Comparison of ENCODE assay signal across 8 mouse cellular contexts in the genomic region with DNA sequence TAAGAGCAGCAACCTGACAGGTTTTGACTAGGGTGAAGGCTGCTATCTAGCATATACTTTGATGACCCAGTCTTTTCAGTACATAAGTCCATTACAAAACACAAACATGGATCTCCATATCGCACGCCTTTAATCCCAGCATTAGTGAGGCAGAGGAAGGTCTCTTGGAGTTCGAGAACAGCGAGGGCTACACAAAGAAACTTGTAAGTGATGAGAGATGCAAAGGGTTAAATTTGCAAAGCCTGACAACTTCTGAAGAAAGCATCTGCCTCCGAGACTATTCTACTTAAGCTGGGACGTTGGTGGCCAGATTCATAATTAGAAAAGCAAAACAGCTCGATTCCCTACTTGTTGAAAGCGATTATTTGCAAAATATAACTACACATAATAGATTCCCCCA. TPM values are rescaled to one million over a fixed set of nuclear protein-coding genes. Genes with fewer than 3 reads are reported as not detected.
A peak's percentile ranks its signal among the peaks of the same experiment; 100 is the strongest.
DNase-seq lines count a peak whose midpoint lies in the region; ATAC-seq and TF ChIP-seq lines count a peak whose summit lies in the region.

No protein-coding gene starts in this region.

- intact Hi-C loops in heart, postnatal 25 days (cut with DNase I), result loop anchor here (1.0 to 10.0 kb wide), 3 partner anchors 31 to 324 kb away; a partner anchor contains a TSS
- intact Hi-C loops in left cerebral cortex, postnatal 36 days (cut with DNase I), result loop anchor here (1.0 kb wide), 1 partner anchor 30 kb away; a partner anchor contains a TSS

- peak overlapping the region; percentile 77 for H3K4me3 ChIP-seq in heart, embryonic 12.5 days
- H3K4me3 ChIP-seq in MEL (ENCODE audit: control insufficient read depth in 1 of 2, insufficient read depth in 1 of 2, low read depth in 2 of 2, low read length in 2 of 2), result peak overlapping the region in 1 of 2 experiments; percentile 16; a peak in 1 of 4 replicates
- peak overlapping the region; percentile 69 for H3K4me3 ChIP-seq in hindbrain, embryonic 12.5 days
- H3K4me3 ChIP-seq in midbrain, embryonic 10.5 days, result peak overlapping the region; percentile 79

- WGBS in heart, embryonic 12.5 days, result 6% methylated on average over 8 of the region's 8 CpGs
- 6% methylated on average over 8 of the region's 8 CpGs for WGBS in hindbrain, embryonic 12.5 days
- WGBS in midbrain, embryonic 10.5 days, result 4% methylated on average over 8 of the region's 8 CpGs

- H3K79me2 ChIP-seq in MEL (ENCODE audit: control insufficient read depth, insufficient read depth, low read length, poor library complexity), result peaks cover 5% of the 10 kb centered on the region; the same call in 1 of the 2 replicates

- TF ChIP-seq RAD21 in MEL (IDR thresholded peaks at IDR 0.05; ENCODE audit: low read depth, low read length), result no peak

- no peaks in the 10 kb centered on the region for H3K27me3 ChIP-seq in heart, embryonic 12.5 days (replicated peaks)
- no peaks in the 10 kb centered on the region for H3K27me3 ChIP-seq in MEL (ENCODE audit: control insufficient read depth in 1 of 2, insufficient read depth in 2 of 2, low read length in 2 of 2)
- H3K27me3 ChIP-seq in hindbrain, embryonic 12.5 days, result no peaks in the 10 kb centered on the region
- H3K27me3 ChIP-seq in midbrain, embryonic 10.5 days (ENCODE audit: low read depth, poor library complexity, severe bottlenecking), result no peaks in the 10 kb centered on the region

- peak overlapping the region; percentile 24; the same call in 1 of the 2 replicates for H3K9ac ChIP-seq in heart, embryonic 12.5 days
- peak overlapping the region; percentile 61 for H3K9ac ChIP-seq in MEL (ENCODE audit: control insufficient read depth, low read depth, low read length, poor library complexity, severe bottlenecking)
- no peak overlapping the region for H3K9ac ChIP-seq in hindbrain, embryonic 12.5 days

- H3K4me1 ChIP-seq in heart, embryonic 12.5 days (replicated peaks), result peaks cover 9% of the 10 kb centered on the region
- peaks cover 13 to 18% of the 10 kb centered on the region in 2 experiments for H3K4me1 ChIP-seq in MEL (ENCODE audit: control insufficient read depth in 1 of 2, insufficient read depth in 2 of 2, low read length in 2 of 2)
- peaks cover 19% of the 10 kb centered on the region for H3K4me1 ChIP-seq in hindbrain, embryonic 12.5 days
- peaks cover 24% of the 10 kb centered on the region for H3K4me1 ChIP-seq in midbrain, embryonic 10.5 days

- peaks cover 45% of the 10 kb centered on the region for H3K36me3 ChIP-seq in heart, embryonic 12.5 days
- peaks cover under 1 to 22% of the 10 kb centered on the region in 2 experiments for H3K36me3 ChIP-seq in MEL (ENCODE audit: control insufficient read depth in 1 of 2, insufficient read depth in 2 of 2, low read length in 2 of 2)
- peaks cover 40% of the 10 kb centered on the region for H3K36me3 ChIP-seq in hindbrain, embryonic 12.5 days
- H3K36me3 ChIP-seq in midbrain, embryonic 10.5 days, result peaks cover 65% of the 10 kb centered on the region

- DNase-seq in heart, postnatal 25 days (ENCODE audit: low spot score), result no peak
- DNase-seq in MEL (ENCODE audit: low read depth, low spot score), result no peak
- DNase-seq in midbrain, embryonic 10.5 days (ENCODE audit: low spot score), result no peak
- no peak for DNase-seq in urinary bladder, postnatal 4 days (ENCODE audit: low spot score in 2 of 2)
- DNase-seq in left cerebral cortex, postnatal 36 days (ENCODE audit: low spot score in 2 of 2), result no peak
- no peak for DNase-seq in testis, postnatal 10 days (ENCODE audit: low spot score)

- no peak; a peak in 1 of 4 replicates for TF ChIP-seq POLR2A in MEL (IDR thresholded peaks at IDR 0.05; ENCODE audit: control insufficient read depth in 1 of 2, insufficient read depth in 1 of 2, low read depth in 1 of 2, low read length in 2 of 2, poor library complexity in 1 of 2)

- TF ChIP-seq CTCF in MEL (IDR thresholded peaks at IDR 0.05 in 2 of 3, conservative IDR thresholded peaks at IDR 0.05 in 1 of 3; ENCODE audit: control insufficient read depth in 1 of 3, insufficient read depth in 1 of 3, low read depth in 2 of 3, low read length in 3 of 3, poor library complexity in 1 of 3, severe bottlenecking in 1 of 3), result no peak

- TF ChIP-seq EP300 in MEL (IDR thresholded peaks at IDR 0.05; ENCODE audit: low read depth in 1 of 2, low read length in 2 of 2), result no peak

- H3K9me3 ChIP-seq in heart, embryonic 12.5 days (replicated peaks), result no peaks in the 10 kb centered on the region
- no peaks in the 10 kb centered on the region for H3K9me3 ChIP-seq in MEL (replicated peaks; ENCODE audit: insufficient read depth, low read length)
- no peaks in the 10 kb centered on the region for H3K9me3 ChIP-seq in hindbrain, embryonic 12.5 days (replicated peaks)
- H3K9me3 ChIP-seq in midbrain, embryonic 10.5 days (replicated peaks), result no peaks in the 10 kb centered on the region

- H3K4me2 ChIP-seq in heart, embryonic 12.5 days, result peak overlapping the region; percentile 64
- peak overlapping the region; percentile 42 for H3K4me2 ChIP-seq in hindbrain, embryonic 12.5 days (replicated peaks)

- no peak; the same call in 1 of the 2 replicates for ATAC-seq in heart, embryonic 12.5 days (ENCODE audit: insufficient number of reproducible peaks, low FRiP score)
- ATAC-seq in hindbrain, embryonic 12.5 days (ENCODE audit: low FRiP score), result peak; percentile 27

- peak overlapping the region; percentile 63 for H3K27ac ChIP-seq in heart, embryonic 12.5 days (ENCODE audit: poor library complexity, severe bottlenecking)
- peak overlapping the region; percentile 86 for H3K27ac ChIP-seq in MEL (ENCODE audit: control insufficient read depth, low read depth, low read length)
- H3K27ac ChIP-seq in hindbrain, embryonic 12.5 days, result peak overlapping the region; percentile 50; the same call in 1 of the 2 replicates
- peak overlapping the region; percentile 90 for H3K27ac ChIP-seq in midbrain, embryonic 10.5 days (replicated peaks)

TF ChIP-seq in MEL, 35 proteins besides CTCF, POLR2A, EP300 and RAD21 (continues in another document):
- TF ChIP-seq MAX (IDR thresholded peaks at IDR 0.05; ENCODE audit: low read length) (no peak), ZC3H11A (IDR thresholded peaks at IDR 0.05; ENCODE audit: low read depth, low read length) (no peak), UBTF (IDR thresholded peaks at IDR 0.05; ENCODE audit: borderline replicate concordance, insufficient read depth, low read depth, low read length) (no peak), GABPA (IDR thresholded peaks at IDR 0.05; ENCODE audit: low read depth, low read length) (no peak)

RNA-seq across cellular contexts. Expression of a gene that starts 0.4 kb away (rescaled TPM):
- polyA plus RNA-seq in heart, embryonic 12.5 days (2016; fragmentation: Nextera tagmentation; extraction: Ambion mirVana), result 76.7 and 81.8 TPM in 2 replicates
- total RNA-seq in heart, postnatal 25 days (2021), result 10 to 100 TPM; 35.0 to 35.6 TPM
- 26.3 and 29.5 TPM in 2 replicates for total RNA-seq in MEL (2012; rRNA removed)
- polyA plus RNA-seq in MEL (2012; ENCODE audit: insufficient read depth in 1 of 2, insufficient read length in 2 of 2, low read depth in 1 of 2, low replicate concordance in 2 of 2, missing spikeins in 1 of 2), result 10 to 100 TPM in 1 of 2 experiments, not detected in 1; 34.9 TPM
- 151 and 159 TPM in 2 replicates for polyA plus RNA-seq in hindbrain, embryonic 12.5 days (2016; fragmentation: Nextera tagmentation; extraction: Ambion mirVana)
- 121 and 149 TPM in 2 replicates for polyA plus RNA-seq in midbrain, embryonic 10.5 days (2016; fragmentation: Nextera tagmentation; extraction: Ambion mirVana)
- 10 to 100 TPM; 55.2 to 63.9 TPM for total RNA-seq in left cerebral cortex, postnatal 36 days (2021)

RNA-seq across cellular contexts. Expression of a gene that starts 10.4 kb away (rescaled TPM):
- polyA plus RNA-seq in heart, embryonic 12.5 days (2016; fragmentation: Nextera tagmentation; extraction: Ambion mirVana), result 5.1 and 6.9 TPM in 2 replicates
- 1 to 10 TPM; 2.5 to 4.1 TPM for total RNA-seq in heart, postnatal 25 days (2021)
- 1.2 and 3.3 TPM in 2 replicates for total RNA-seq in MEL (2012; rRNA removed)
- polyA plus RNA-seq in MEL (2012; ENCODE audit: insufficient read depth in 1 of 2, insufficient read length in 2 of 2, low read depth in 1 of 2, low replicate concordance in 2 of 2, missing spikeins in 1 of 2), result 1 to 10 TPM in 1 of 2 experiments, not detected in 1; 5.3 TPM
- 16.0 and 18.3 TPM in 2 replicates for polyA plus RNA-seq in hindbrain, embryonic 12.5 days (2016; fragmentation: Nextera tagmentation; extraction: Ambion mirVana)
- 10.1 and 14.2 TPM in 2 replicates for polyA plus RNA-seq in midbrain, embryonic 10.5 days (2016; fragmentation: Nextera tagmentation; extraction: Ambion mirVana)
- total RNA-seq in left cerebral cortex, postnatal 36 days (2021), result 10 to 100 TPM in 1 of 2 experiments, 1 to 10 TPM in 1; 8.3 to 13.4 TPM

RNA-seq across cellular contexts. Expression of a gene that starts 28.6 kb away (rescaled TPM):
- 0.24 and 0.31 TPM in 2 replicates for polyA plus RNA-seq in heart, embryonic 12.5 days (2016; fragmentation: Nextera tagmentation; extraction: Ambion mirVana)
- not detected for total RNA-seq in heart, postnatal 25 days (2021)
- 2.8 and 3.5 TPM in 2 replicates for total RNA-seq in MEL (2012; rRNA removed)
- 10 to 100 TPM in 1 of 2 experiments, not detected in 1; 16.2 TPM for polyA plus RNA-seq in MEL (2012; ENCODE audit: insufficient read depth in 1 of 2, insufficient read length in 2 of 2, low read depth in 1 of 2, low replicate concordance in 2 of 2, missing spikeins in 1 of 2)
- polyA plus RNA-seq in hindbrain, embryonic 12.5 days (2016; fragmentation: Nextera tagmentation; extraction: Ambion mirVana), result 0.33 and 0.40 TPM in 2 replicates
- 0.16 and 0.19 TPM in 2 replicates for polyA plus RNA-seq in midbrain, embryonic 10.5 days (2016; fragmentation: Nextera tagmentation; extraction: Ambion mirVana)
- under 1 TPM; 0.48 to 0.84 TPM for total RNA-seq in left cerebral cortex, postnatal 36 days (2021)

RNA-seq across cellular contexts. Expression of a gene that starts 30.2 kb away (rescaled TPM):
- polyA plus RNA-seq in heart, embryonic 12.5 days (2016; fragmentation: Nextera tagmentation; extraction: Ambion mirVana), result 12.2 and 13.6 TPM in 2 replicates
- total RNA-seq in heart, postnatal 25 days (2021), result 10 to 100 TPM; 19.2 to 22.0 TPM
- 19.2 and 19.5 TPM in 2 replicates for total RNA-seq in MEL (2012; rRNA removed)
- 10 to 100 TPM in 1 of 2 experiments, not detected in 1; 57.4 TPM for polyA plus RNA-seq in MEL (2012; ENCODE audit: insufficient read depth in 1 of 2, insufficient read length in 2 of 2, low read depth in 1 of 2, low replicate concordance in 2 of 2, missing spikeins in 1 of 2)
- 21.6 and 22.3 TPM in 2 replicates for polyA plus RNA-seq in hindbrain, embryonic 12.5 days (2016; fragmentation: Nextera tagmentation; extraction: Ambion mirVana)
- polyA plus RNA-seq in midbrain, embryonic 10.5 days (2016; fragmentation: Nextera tagmentation; extraction: Ambion mirVana), result 9.3 and 9.5 TPM in 2 replicates
- total RNA-seq in left cerebral cortex, postnatal 36 days (2021), result 10 to 100 TPM; 33.3 to 52.7 TPM

RNA-seq across cellular contexts. Expression of a gene that starts 42.6 kb away (rescaled TPM):
- 0.39 and 0.45 TPM in 2 replicates for polyA plus RNA-seq in heart, embryonic 12.5 days (2016; fragmentation: Nextera tagmentation; extraction: Ambion mirVana)
- total RNA-seq in heart, postnatal 25 days (2021), result 1 to 10 TPM in 1 of 2 experiments, under 1 TPM in 1; 0.49 to 1.1 TPM
- total RNA-seq in MEL (2012; rRNA removed), result 0.19 and 0.33 TPM in 2 replicates
- polyA plus RNA-seq in MEL (2012; ENCODE audit: insufficient read depth in 1 of 2, insufficient read length in 2 of 2, low read depth in 1 of 2, low replicate concordance in 2 of 2, missing spikeins in 1 of 2), result 1 to 10 TPM in 1 of 2 experiments, not detected in 1; 5.5 TPM
- 8.6 and 8.9 TPM in 2 replicates for polyA plus RNA-seq in hindbrain, embryonic 12.5 days (2016; fragmentation: Nextera tagmentation; extraction: Ambion mirVana)
- polyA plus RNA-seq in midbrain, embryonic 10.5 days (2016; fragmentation: Nextera tagmentation; extraction: Ambion mirVana), result 0.81 and 2.1 TPM in 2 replicates
- total RNA-seq in left cerebral cortex, postnatal 36 days (2021), result 100 to 1,000 TPM; 179 to 184 TPM

Comparison
In these comparisons a context has a peak if more than half of its experiments do, and no peak if none do; other contexts are left out.
1. RNA of a gene that starts 28.6 kb away (polyA plus RNA-seq): 16.2 TPM in MEL; 0.33 to 0.40 TPM in hindbrain, embryonic 12.5 days, 0.24 to 0.31 TPM in heart, embryonic 12.5 days and 0.16 to 0.19 TPM in midbrain, embryonic 10.5 days; every median in the first group is over 10 times any median in the second.
2. Peak in every context shown above with its lines, with median percentiles within 50 percentile points of each other: H3K27ac ChIP-seq.